In genomic region chr5:90424625-90425024, GRCm38 (mm10) we compare ENCODE assay signal across 36 mouse cellular contexts. TPM values are rescaled to one million over a fixed set of nuclear protein-coding genes. Genes with fewer than 3 reads are reported as not detected.
"Had no signal": no experiment of that assay in that cellular context is flagged by ENCODE, and none has a peak within 500 bp of the region (broad histone marks: within the 10 kb centered on the region; RNA-seq: fewer than 3 reads in every experiment).

No protein-coding gene starts in this region.

- H3K9ac ChIP-seq: limb, embryonic 12.5 days; limb, embryonic 13.5 days; limb, embryonic 15.5 days; liver, embryonic 12.5 days; liver, embryonic 13.5 days; liver, embryonic 14.5 days; liver, embryonic 15.5 days; lung, embryonic 14.5 days; lung, embryonic 15.5 days; midbrain, embryonic 12.5 days; midbrain, embryonic 13.5 days; midbrain, embryonic 15.5 days; neural tube, embryonic 12.5 days; neural tube, embryonic 13.5 days had no signal

- H3K4me2 ChIP-seq: limb, embryonic 12.5 days; limb, embryonic 13.5 days; limb, embryonic 15.5 days; liver, embryonic 12.5 days; liver, embryonic 13.5 days; liver, embryonic 15.5 days; lung, embryonic 14.5 days; lung, embryonic 15.5 days; midbrain, embryonic 11.5 days; midbrain, embryonic 12.5 days; midbrain, embryonic 13.5 days; midbrain, embryonic 15.5 days; neural tube, embryonic 12.5 days; neural tube, embryonic 13.5 days had no signal

- H3K36me3 ChIP-seq: limb, embryonic 10.5 days; limb, embryonic 12.5 days; limb, embryonic 13.5 days; limb, embryonic 15.5 days; liver, embryonic 12.5 days; liver, embryonic 13.5 days; liver, embryonic 15.5 days; lung, embryonic 15.5 days; midbrain, embryonic 10.5 days; midbrain, embryonic 12.5 days; midbrain, embryonic 13.5 days; midbrain, embryonic 15.5 days; neural tube, embryonic 12.5 days; neural tube, embryonic 13.5 days had no signal

- ATAC-seq: liver, embryonic 12.5 days; lung, postnatal 0 days; midbrain, embryonic 13.5 days; midbrain, embryonic 15.5 days; midbrain, embryonic 16.5 days had no signal

- H3K4me1 ChIP-seq: limb, embryonic 10.5 days; limb, embryonic 12.5 days; limb, embryonic 13.5 days; limb, embryonic 15.5 days; liver, embryonic 12.5 days; liver, embryonic 13.5 days; liver, embryonic 15.5 days; lung, embryonic 15.5 days; megakaryocyte, embryonic 14.5 days; midbrain, embryonic 10.5 days; midbrain, embryonic 12.5 days; midbrain, embryonic 13.5 days; midbrain, embryonic 15.5 days; neural tube, embryonic 12.5 days; neural tube, embryonic 13.5 days had no signal

- H3K9me3 ChIP-seq: limb, embryonic 10.5 days; limb, embryonic 12.5 days; limb, embryonic 13.5 days; limb, embryonic 15.5 days; liver, embryonic 12.5 days; liver, embryonic 13.5 days; liver, embryonic 15.5 days; lung, embryonic 15.5 days; megakaryocyte, embryonic 14.5 days; midbrain, embryonic 10.5 days; midbrain, embryonic 12.5 days; midbrain, embryonic 13.5 days; midbrain, embryonic 15.5 days; neural tube, embryonic 12.5 days; neural tube, embryonic 13.5 days had no signal

- DNase-seq: left cerebral cortex, postnatal 4 days; liver, embryonic 13.5 days; lung, adult 18-20 months; lung, adult 2 months; lung, embryonic 14.5 days; lung, postnatal 10 days; lung, postnatal 36 days; lung, postnatal 4 days; midbrain, embryonic 14.5 days had no signal

- H3K4me3 ChIP-seq: left cerebral cortex, adult 2 months; limb, embryonic 10.5 days; limb, embryonic 12.5 days; limb, embryonic 13.5 days; limb, embryonic 15.5 days; liver, embryonic 12.5 days; liver, embryonic 13.5 days; liver, embryonic 15.5 days; lung, embryonic 15.5 days; megakaryocyte, embryonic 14.5 days; midbrain, embryonic 10.5 days; midbrain, embryonic 12.5 days; midbrain, embryonic 13.5 days; midbrain, embryonic 15.5 days; myocyte; neural tube, embryonic 12.5 days; neural tube, embryonic 13.5 days had no signal

- H3K27ac ChIP-seq: left cerebral cortex, adult 2 months; limb, embryonic 10.5 days; limb, embryonic 12.5 days; limb, embryonic 13.5 days; limb, embryonic 15.5 days; liver, embryonic 12.5 days; liver, embryonic 13.5 days; liver, embryonic 14.5 days; liver, embryonic 15.5 days; lung, embryonic 15.5 days; macrophage; midbrain, embryonic 10.5 days; midbrain, embryonic 12.5 days; midbrain, embryonic 13.5 days; midbrain, embryonic 15.5 days; neural tube, embryonic 12.5 days; neural tube, embryonic 13.5 days had no signal

- H3K27me3 ChIP-seq: limb, embryonic 12.5 days; limb, embryonic 15.5 days; liver, embryonic 12.5 days; liver, embryonic 13.5 days; liver, embryonic 15.5 days; lung, embryonic 15.5 days; megakaryocyte, embryonic 14.5 days; midbrain, embryonic 12.5 days; midbrain, embryonic 13.5 days; midbrain, embryonic 15.5 days; neural tube, embryonic 12.5 days; neural tube, embryonic 13.5 days had no signal

RNA-seq across cellular contexts. Expression of gene Alb, which starts 36.1 kb away (rescaled TPM):
- total RNA-seq: left cerebral cortex, adult 18-20 months; left cerebral cortex, adult 2 months; left cerebral cortex, postnatal 25 days; left cerebral cortex, postnatal 36 days; megakaryocyte progenitor cell, adult 5-6 weeks; megakaryocyte, adult 5-6 weeks; monocyte, adult 5-6 weeks had no signal
- polyA plus RNA-seq: limb, embryonic 10.5 days; macrophage; midbrain, embryonic 10.5 days; midbrain, embryonic 11.5 days; midbrain, embryonic 12.5 days; midbrain, embryonic 14.5 days; midbrain, embryonic 16.5 days; myocyte had no signal
